Mouse (Mus musculus): ENCODE results near the gene Tfeb. TPM values are rescaled to one million over a fixed set of nuclear protein-coding genes. Genes with fewer than 3 reads are reported as not detected.

Gene Tfeb
- polyA plus RNA-seq (2015; fragmentation: Nextera tagmentation; extraction: Ambion mirVana), result 8.1 and 12.8 TPM in 2 replicates

GRCm38 (mm10) chr17:47736856-47737255 lies at the start of gene Tfeb:
Gene Tfeb (plus strand): TSS chr17:47737030.

GRCm38 (mm10) chr17:47688344-47688607 lies 48.6 kb upstream of the Tfeb start, which contains the start of gene Tomm6:
Gene Tomm6 (minus strand): TSS chr17:47688386.

GRCm38 (mm10) chr17:47688608-47689575 lies 47.9 kb upstream of the Tfeb start, which contains the start of gene Frs3:
Gene Frs3 (plus strand): TSS chr17:47689030.

GRCm38 (mm10) chr17:47694442-47694502 lies 42.6 kb upstream of the Tfeb start, which contains the start of gene Gm21981:
Gene Gm21981 (minus strand): TSS chr17:47694455.

GRCm38 (mm10) chr17:47694503-47695336 lies 42.1 kb upstream of the Tfeb start, which contains the start of gene Prickle4:
Gene Prickle4 (minus strand): TSS chr17:47694736.

GRCm38 (mm10) chr17:47726566-47726965 lies 10.3 kb upstream of the Tfeb start, which contains the start of gene Pgc:
Gene Pgc (plus strand): TSS chr17:47726842.

GRCm38 (mm10) chr17:47834482-47834767 lies 97.6 kb downstream of the Tfeb start, which contains the start of gene Mdfi:
Gene Mdfi (minus strand): TSS chr17:47834691.

Other genes with a start within 250 kb of the Tfeb start
- gene Taf8, start 234.7 kb upstream of the Tfeb start, polyA plus RNA-seq (2015; fragmentation: Nextera tagmentation; extraction: Ambion mirVana), result 17.2 TPM in 2 replicates
- gene Ccnd3, start 232.0 kb upstream of the Tfeb start, polyA plus RNA-seq (2015; fragmentation: Nextera tagmentation; extraction: Ambion mirVana), result 434 and 462 TPM in 2 replicates
- gene Bysl, start 125.5 kb upstream of the Tfeb start, polyA plus RNA-seq (2015; fragmentation: Nextera tagmentation; extraction: Ambion mirVana), result 14.0 and 15.8 TPM in 2 replicates
- 26.4 and 29.3 TPM in 2 replicates for gene Med20, start 125.4 kb upstream of the Tfeb start, polyA plus RNA-seq (2015; fragmentation: Nextera tagmentation; extraction: Ambion mirVana)
- 1.8 and 2.0 TPM in 2 replicates for gene Gm20517, start 125.4 kb upstream of the Tfeb start, polyA plus RNA-seq (2015; fragmentation: Nextera tagmentation; extraction: Ambion mirVana)
- 5.6 and 5.7 TPM in 2 replicates for gene Usp49, start 106.3 kb upstream of the Tfeb start, polyA plus RNA-seq (2015; fragmentation: Nextera tagmentation; extraction: Ambion mirVana)
- gene Tomm6, start 48.6 kb upstream of the Tfeb start, polyA plus RNA-seq (2015; fragmentation: Nextera tagmentation; extraction: Ambion mirVana), result 310 and 337 TPM in 2 replicates
- gene Frs3, start 48.0 kb upstream of the Tfeb start, polyA plus RNA-seq (2015; fragmentation: Nextera tagmentation; extraction: Ambion mirVana), result 0.69 and 1.3 TPM in 2 replicates
- gene Gm21981, start 42.6 kb upstream of the Tfeb start, polyA plus RNA-seq (2015; fragmentation: Nextera tagmentation; extraction: Ambion mirVana), result 0.10 TPM in 1 of 2 replicates, not detected in the other
- 0.46 TPM in 1 of 2 replicates, not detected in the other for gene Prickle4, start 42.3 kb upstream of the Tfeb start, polyA plus RNA-seq (2015; fragmentation: Nextera tagmentation; extraction: Ambion mirVana)
- gene Pgc, start 10.2 kb upstream of the Tfeb start, polyA plus RNA-seq (2015; fragmentation: Nextera tagmentation; extraction: Ambion mirVana), result 0.14 and 0.24 TPM in 2 replicates
- 2.0 and 2.8 TPM in 2 replicates for gene Mdfi, start 97.7 kb downstream of the Tfeb start, polyA plus RNA-seq (2015; fragmentation: Nextera tagmentation; extraction: Ambion mirVana)
- gene Foxp4, start 187.6 kb downstream of the Tfeb start, polyA plus RNA-seq (2015; fragmentation: Nextera tagmentation; extraction: Ambion mirVana), result 1.9 and 2.6 TPM in 2 replicates